Mouse (Mus musculus) spleen, adult 18-20 months (tissue): ENCODE results near the gene Card11.
A peak's percentile ranks its signal among the peaks of the same experiment; 100 is the strongest.

Experiments
- DNase-seq, 2 experiments: peaks; one replicate each; pipeline ENCODE4 v3.0.0; 2022; ENCODE audit warnings: mixed read lengths in 2 of 2

The Card11 gene

GRCm38 (mm10) chr5:141000349-141000748 is at the start of gene Card11:
Gene Card11, minus strand, starts transcription at chr5:141000582.
- DNase-seq: peak; percentile 58 to 69

GRCm38 (mm10) chr5:141047651-141048218 is 47.4 kb upstream of the Card11 start:
- DNase-seq: no peak

- DNase-seq: no peak
Measured at GRCm38 (mm10) chr5:141044976-141045375, 44.6 kb upstream of the Card11 start.

- DNase-seq: peak; percentile 52 to 59
Measured at GRCm38 (mm10) chr5:141043654-141044447, 43.5 kb upstream of the Card11 start.

GRCm38 (mm10) chr5:141042406-141042805 is 42.0 kb upstream of the Card11 start:
- DNase-seq: no peak

GRCm38 (mm10) chr5:141040846-141041245 is 40.5 kb upstream of the Card11 start:
- DNase-seq: no peak

- no peak for DNase-seq
Measured at GRCm38 (mm10) chr5:141038342-141038741, 38.0 kb upstream of the Card11 start.

GRCm38 (mm10) chr5:141035346-141035745 is 35.0 kb upstream of the Card11 start:
- DNase-seq: no peak

- no peak for DNase-seq
Measured at GRCm38 (mm10) chr5:141034301-141034700, 33.9 kb upstream of the Card11 start.

GRCm38 (mm10) chr5:141033001-141033400 is 32.6 kb upstream of the Card11 start:
- no peak for DNase-seq

GRCm38 (mm10) chr5:141029364-141029763 is 29.0 kb upstream of the Card11 start:
- DNase-seq: no peak

GRCm38 (mm10) chr5:141025635-141026034 is 25.3 kb upstream of the Card11 start:
- DNase-seq: no peak

GRCm38 (mm10) chr5:141024435-141024834 is 24.1 kb upstream of the Card11 start:
- peak in 1 of 2 experiments; percentile 55 for DNase-seq

GRCm38 (mm10) chr5:141017927-141018700 is 17.7 kb upstream of the Card11 start:
- peak; percentile 40 to 41 for DNase-seq

GRCm38 (mm10) chr5:141016082-141016481 is 15.7 kb upstream of the Card11 start:
- peak; percentile 38 to 43 for DNase-seq

GRCm38 (mm10) chr5:141014216-141014615 is 13.8 kb upstream of the Card11 start:
- DNase-seq: peak; percentile 26 to 43

- no peak for DNase-seq
Measured at GRCm38 (mm10) chr5:141013465-141013864, 13.1 kb upstream of the Card11 start.

GRCm38 (mm10) chr5:141005491-141005890 is 5.1 kb upstream of the Card11 start:
- DNase-seq: no peak

- DNase-seq: no peak
Measured at GRCm38 (mm10) chr5:141004078-141004763, 3.8 kb upstream of the Card11 start.

- no peak for DNase-seq
Measured at GRCm38 (mm10) chr5:140999178-140999672, 1.2 kb downstream of the Card11 start.

GRCm38 (mm10) chr5:140997767-140998166 is 2.6 kb downstream of the Card11 start:
- DNase-seq: peak in 1 of 2 experiments; percentile 53
